Mouse (Mus musculus): ENCODE measurements around the gene Fgfr2.

Fgfr2 gene

DNA sequence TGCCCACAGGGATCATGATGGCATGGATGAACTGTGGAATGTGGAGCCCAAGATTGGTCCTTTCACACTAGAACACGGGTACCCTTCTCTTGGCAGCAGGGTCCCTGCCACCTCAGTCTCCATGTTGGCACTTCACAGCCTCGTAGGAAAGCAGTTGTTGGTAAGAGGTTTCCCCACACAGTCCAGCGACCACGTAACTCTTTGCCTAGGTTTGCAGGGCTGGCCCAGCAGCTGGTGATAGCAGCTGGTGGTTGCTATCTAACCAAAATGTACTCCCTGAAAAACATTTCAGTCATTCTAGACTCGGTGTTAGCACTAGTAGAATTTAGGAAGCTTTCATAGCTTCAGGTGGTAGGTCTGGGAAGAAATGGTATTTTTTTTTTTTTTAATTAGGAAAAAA lies 2464.0 kb downstream of the Fgfr2 start:
- no peak for DNase-seq (ENCODE audit: low read depth, low spot score)

DNA sequence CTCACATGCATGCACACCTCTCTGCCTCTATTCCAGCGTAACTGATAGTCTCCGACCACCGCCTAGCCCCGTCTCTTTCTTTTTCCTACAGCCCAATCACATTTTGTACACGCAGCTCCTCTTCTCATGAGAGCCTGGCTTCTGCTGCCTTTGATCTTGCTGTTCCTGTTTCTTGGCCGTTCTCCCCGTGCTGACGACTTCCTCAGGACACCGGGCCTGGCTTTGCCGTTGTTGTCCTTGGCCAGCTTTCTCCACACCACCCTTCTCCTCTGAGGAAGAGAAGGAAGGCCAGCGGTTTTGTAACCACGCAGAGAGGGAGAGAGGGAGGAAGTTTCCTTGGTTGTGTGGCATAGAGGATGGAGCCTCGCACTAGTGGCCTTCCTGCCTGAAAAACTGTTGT lies 2465.4 kb downstream of the Fgfr2 start:
- DNase-seq (ENCODE audit: low read depth, low spot score), result no peak

DNA sequence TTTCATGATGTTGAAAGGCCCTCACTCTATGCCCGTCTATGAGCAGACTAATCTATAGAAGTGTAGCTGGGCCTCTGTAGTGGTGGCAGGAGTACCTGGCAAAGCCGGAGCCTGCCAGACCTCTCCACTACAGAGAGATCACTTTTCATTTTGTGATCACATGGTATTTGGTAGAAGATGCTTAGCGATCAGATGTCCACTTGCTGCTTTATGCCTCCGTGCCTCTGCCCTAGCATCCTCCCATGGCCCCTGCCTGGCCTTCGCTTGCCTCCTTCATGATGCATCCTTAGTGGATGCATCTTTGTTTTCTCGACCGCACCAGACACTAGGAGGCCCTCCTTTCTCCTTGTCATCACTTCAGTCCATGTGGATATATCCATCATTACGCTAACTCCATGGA lies 2466.2 kb downstream of the Fgfr2 start:
- DNase-seq (ENCODE audit: low read depth, low spot score), result no peak

DNA sequence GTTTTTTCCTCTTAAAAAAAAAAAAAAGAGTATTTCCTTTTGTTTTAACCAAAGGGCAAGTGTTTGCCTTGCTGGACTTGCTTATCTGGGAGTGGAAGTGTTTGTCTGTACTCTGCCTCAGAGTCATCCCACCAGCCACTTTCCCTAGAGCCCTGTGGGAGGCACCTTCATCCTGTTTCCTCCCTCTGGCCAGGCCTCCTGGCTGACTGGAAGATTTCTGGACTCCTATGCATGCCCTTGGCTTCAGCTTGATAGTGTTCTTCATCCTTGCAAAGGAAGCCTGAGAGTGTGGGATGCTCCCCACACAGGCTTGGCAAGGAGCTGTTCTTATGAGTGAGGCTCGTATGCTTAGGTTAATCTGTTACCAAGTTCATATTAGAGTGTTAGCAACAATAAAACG lies 2468.6 kb downstream of the Fgfr2 start:
- no peak for DNase-seq (ENCODE audit: low read depth, low spot score)

GRCm38 (mm10) chr7:130653036-130653555 lies 2470.1 kb downstream of the Fgfr2 start:
- DNase-seq (ENCODE audit: low read depth, low spot score), result no peak

- no peak for DNase-seq (ENCODE audit: low read depth, low spot score)
Measured at GRCm38 (mm10) chr7:130650621-130651020, 2472.5 kb downstream of the Fgfr2 start.

- DNase-seq (ENCODE audit: low read depth, low spot score), result no peak
Measured at GRCm38 (mm10) chr7:130649257-130649656, 2473.9 kb downstream of the Fgfr2 start.

GRCm38 (mm10) chr7:130648061-130648460 lies 2475.1 kb downstream of the Fgfr2 start:
- no peak for DNase-seq (ENCODE audit: low read depth, low spot score)

DNA sequence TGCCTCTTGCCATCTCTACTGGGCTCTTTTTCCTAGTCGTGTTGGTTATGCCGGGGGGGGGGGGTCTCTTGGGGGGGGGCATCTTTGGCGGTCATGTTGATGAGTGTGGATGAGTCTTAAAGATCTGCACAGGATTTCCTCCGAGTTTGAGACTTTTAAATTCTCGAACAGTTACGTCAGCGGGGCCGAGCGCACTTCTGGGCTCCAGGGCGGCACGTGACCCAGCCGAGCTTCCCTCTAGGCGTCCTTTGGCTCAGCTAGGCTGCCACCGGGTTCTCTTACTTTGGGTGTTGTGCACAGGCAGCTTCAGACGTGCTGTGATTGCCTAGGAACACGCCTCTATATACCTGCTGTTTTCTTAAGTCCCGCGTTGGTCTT lies 2476.4 kb downstream of the Fgfr2 start:
- peak; percentile 72 for DNase-seq (ENCODE audit: low read depth, low spot score)

- peak; percentile 69 for DNase-seq (ENCODE audit: low read depth, low spot score)
Measured at GRCm38 (mm10) chr7:130645994-130646761, 2477.0 kb downstream of the Fgfr2 start.

DNA sequence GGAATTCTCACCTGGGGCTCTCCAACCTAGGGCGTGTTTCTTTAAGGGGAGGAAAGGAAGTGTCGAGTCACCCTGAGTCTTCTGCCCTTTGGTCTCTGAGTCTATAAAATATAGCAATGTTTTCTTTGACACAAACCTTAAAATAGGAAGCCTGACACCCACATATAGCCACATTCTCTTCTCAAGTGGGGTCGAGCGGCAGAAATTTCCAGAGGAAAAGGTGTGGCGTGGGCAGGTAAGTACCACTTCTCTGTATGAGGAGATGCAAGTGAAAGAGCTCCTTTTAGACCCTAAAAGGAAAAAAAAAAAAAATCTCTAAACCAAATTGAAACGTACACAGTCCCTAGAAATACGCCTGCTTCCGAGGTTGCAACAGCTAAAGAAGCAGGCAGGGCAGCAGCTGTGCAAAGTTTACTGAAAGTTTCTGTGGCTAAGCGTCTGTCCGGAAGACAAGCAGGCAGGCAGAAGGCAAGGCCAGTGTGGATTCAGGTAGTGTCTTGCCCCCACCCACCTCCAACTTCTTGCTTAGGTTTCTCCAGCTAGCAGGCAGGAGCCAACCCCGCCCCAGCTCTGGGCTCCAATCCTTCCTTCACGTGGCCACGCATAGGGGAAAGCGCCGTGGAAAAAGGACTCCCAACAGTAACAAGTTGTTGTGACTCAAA lies 2477.7 kb downstream of the Fgfr2 start:
- DNase-seq (ENCODE audit: low read depth, low spot score), result peak; percentile 61

DNA sequence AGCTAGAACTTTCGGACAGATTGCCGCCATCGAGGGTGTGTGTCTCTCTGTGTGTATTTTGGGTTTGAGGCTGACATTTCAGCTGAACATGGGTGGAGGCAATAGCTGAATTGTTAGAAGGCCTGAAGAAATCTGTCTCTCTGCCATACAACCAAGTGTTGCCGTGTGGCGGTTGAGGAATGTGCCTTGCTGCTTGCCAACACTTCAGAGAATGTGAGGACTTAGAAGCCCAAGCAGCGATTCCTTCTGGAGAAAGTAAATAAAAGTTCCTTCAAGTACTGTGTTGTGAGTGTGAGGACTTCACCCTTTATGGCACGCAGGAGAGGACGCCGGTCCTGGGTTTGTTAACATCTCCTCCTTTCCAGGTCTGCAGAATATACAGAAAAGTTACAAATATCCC lies 2482.5 kb downstream of the Fgfr2 start:
- DNase-seq (ENCODE audit: low read depth, low spot score), result no peak

GRCm38 (mm10) chr7:130637811-130638210 lies 2485.3 kb downstream of the Fgfr2 start:
- DNase-seq (ENCODE audit: low read depth, low spot score), result no peak

DNA sequence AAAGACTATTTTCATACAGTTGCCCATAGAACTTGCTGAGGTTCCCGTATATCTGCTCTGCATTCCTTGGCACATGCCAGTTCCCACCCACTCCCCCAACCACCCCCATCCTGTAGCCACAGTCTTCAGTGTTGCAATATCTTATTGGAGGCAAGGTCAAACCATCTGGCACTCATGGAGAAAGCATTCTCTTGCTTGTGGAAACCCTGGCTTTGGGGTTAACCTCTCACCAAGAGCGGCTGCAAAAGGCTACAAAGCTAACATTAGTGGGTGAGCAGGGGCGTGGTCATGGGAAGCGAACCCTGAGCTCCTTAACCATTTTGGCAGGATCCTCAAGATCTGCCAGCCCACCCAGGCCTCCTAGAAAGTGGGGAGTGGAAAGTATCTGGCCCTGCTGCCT lies 2486.2 kb downstream of the Fgfr2 start:
- no peak for DNase-seq (ENCODE audit: low read depth, low spot score)

GRCm38 (mm10) chr7:130636274-130636673 lies 2486.9 kb downstream of the Fgfr2 start:
- DNase-seq (ENCODE audit: low read depth, low spot score), result no peak

- no peak for DNase-seq (ENCODE audit: low read depth, low spot score)
Measured at GRCm38 (mm10) chr7:130635212-130635611, 2487.9 kb downstream of the Fgfr2 start.

- no peak for DNase-seq (ENCODE audit: low read depth, low spot score)
Measured at GRCm38 (mm10) chr7:130634259-130634871, 2488.8 kb downstream of the Fgfr2 start.

- no peak for DNase-seq (ENCODE audit: low read depth, low spot score)
Measured at GRCm38 (mm10) chr7:130632379-130632732, 2490.8 kb downstream of the Fgfr2 start.

- no peak for DNase-seq (ENCODE audit: low read depth, low spot score)
Measured at GRCm38 (mm10) chr7:130631553-130632378, 2491.4 kb downstream of the Fgfr2 start.

DNA sequence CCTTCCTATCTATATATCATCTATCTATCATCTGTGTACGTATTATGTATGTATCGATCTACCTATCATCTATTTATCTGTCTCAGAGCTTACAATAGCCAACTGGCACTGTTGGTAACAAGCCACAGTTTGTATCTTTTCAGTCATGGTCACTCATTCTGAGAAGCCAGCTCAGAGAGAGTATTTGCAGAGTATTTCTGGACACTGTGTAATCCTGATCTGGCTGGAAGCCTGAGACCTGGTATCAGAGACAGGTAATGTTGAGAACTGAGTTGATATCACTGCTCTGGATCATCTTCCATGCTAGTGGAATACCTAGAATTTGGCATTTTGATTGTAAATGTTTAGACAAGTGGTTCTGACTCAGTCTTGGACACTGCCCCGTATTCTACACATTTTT lies 2492.2 kb downstream of the Fgfr2 start:
- no peak for DNase-seq (ENCODE audit: low read depth, low spot score)

GRCm38 (mm10) chr7:130629999-130630398 lies 2493.2 kb downstream of the Fgfr2 start:
- DNase-seq (ENCODE audit: low read depth, low spot score), result no peak

- no peak for DNase-seq (ENCODE audit: low read depth, low spot score)
Measured at GRCm38 (mm10) chr7:130628601-130629000, 2494.5 kb downstream of the Fgfr2 start.
